Mouse (Mus musculus) cerebellum, adult 11-12 months (tissue): ENCODE measurements around the gene Proser2.

Experiments
- DNase-seq: peaks from one replicate; pipeline ENCODE4 v3.0.0; 2022

Proser2 gene

GRCm38 (mm10) chr2:6071598-6072440 is 58.2 kb downstream of the Proser2 start:
- DNase-seq: no peak

- no peak for DNase-seq
Measured at GRCm38 (mm10) chr2:6070925-6071324, 59.1 kb downstream of the Proser2 start.

GRCm38 (mm10) chr2:6067341-6067740 is 62.7 kb downstream of the Proser2 start:
- no peak for DNase-seq

GRCm38 (mm10) chr2:6060071-6060804 is 69.8 kb downstream of the Proser2 start:
- DNase-seq: no peak

- no peak for DNase-seq
Measured at GRCm38 (mm10) chr2:6059291-6059690, 70.7 kb downstream of the Proser2 start.

GRCm38 (mm10) chr2:6056518-6056917 is 73.5 kb downstream of the Proser2 start:
- no peak for DNase-seq

- DNase-seq: no peak
Measured at GRCm38 (mm10) chr2:6055466-6055865, 74.5 kb downstream of the Proser2 start.

- DNase-seq: no peak
Measured at GRCm38 (mm10) chr2:6049018-6049417, 81.0 kb downstream of the Proser2 start.

- no peak for DNase-seq
Measured at GRCm38 (mm10) chr2:6048570-6048969, 81.4 kb downstream of the Proser2 start.
